Mouse (Mus musculus) hindbrain, embryonic 10.5 days (tissue): ENCODE measurements around the gene Ehd1. TPM values are rescaled to one million over a fixed set of nuclear protein-coding genes. Genes with fewer than 3 reads are reported as not detected.

Experiments used
- DNase-seq: peaks from one replicate; pipeline ENCODE4 v3.0.0-alpha.2; 2017; ENCODE audit warnings: low spot score
- H3K27ac ChIP-seq: fragments of 300-500 bp; sonication (generic); 2 replicates; pipeline ENCODE4 v1.5.1; 2016; ENCODE audit warnings: mild to moderate bottlenecking, moderate library complexity
- H3K27me3 ChIP-seq: fragments of 300-500 bp; sonication (generic); 2 replicates; pipeline ENCODE4 v1.6.1; 2016; ENCODE audit warnings: mild to moderate bottlenecking; ENCODE audit not compliant: poor library complexity, insufficient read depth, severe bottlenecking
- H3K36me3 ChIP-seq: fragments of 300-500 bp; sonication (generic); 2 replicates; pipeline ENCODE4 v1.6.1; 2016; ENCODE audit warnings: mild to moderate bottlenecking, moderate library complexity
- H3K4me1 ChIP-seq: fragments of 300-500 bp; sonication (generic); replicated peaks from 2 replicates; pipeline ENCODE4 v1.6.1; 2016; ENCODE audit warnings: mild to moderate bottlenecking
- H3K4me3 ChIP-seq: fragments of 300-500 bp; sonication (generic); 2 replicates; pipeline ENCODE4 v1.5.1; 2016; ENCODE audit warnings: mild to moderate bottlenecking, moderate library complexity
- H3K9me3 ChIP-seq: fragments of 300-500 bp; sonication (generic); 2 replicates; pipeline ENCODE4 v1.6.1; 2016; ENCODE audit warnings: mild to moderate bottlenecking, moderate library complexity
- WGBS: fragments of 180-500 bp; shearing (Covaris S2); methylation state at CpG from one replicate; pipeline ENCODE4 v1.1.7; 2016; 5-methylcytosine and 5-hydroxymethylcytosine counted together
- polyA plus RNA-seq: library from polyadenylated mRNA; unstranded; fragments of >200 nt; fragmentation: Nextera tagmentation; extraction: Ambion mirVana; gene quantifications from 2 replicates; pipeline ENCODE4 v1.2.1, GENCODE M21; 2016

The Ehd1 gene
- polyA plus RNA-seq, 1 experiment from 2014 or later, result 103 TPM

GRCm38 (mm10) chr19:6264200-6264599 is 12.3 kb upstream of the Ehd1 start:
- H3K4me3 ChIP-seq, result no peak overlapping the region
- 0 out of 2 replicates have a peak, but pooled peaks cover 4% of the 10 kb centered on the region for H3K4me1 ChIP-seq
- WGBS, result 84% methylated on average over 9 of the region's 9 CpGs
- peaks cover 3% of the 10 kb centered on the region; the same call in 1 of the 2 replicates for H3K27me3 ChIP-seq
- H3K36me3 ChIP-seq, result peaks cover 37% of the 10 kb centered on the region
- no peaks in the 10 kb centered on the region for H3K9me3 ChIP-seq
- no peak for DNase-seq
- no peak overlapping the region for H3K27ac ChIP-seq

- Histone ChIP-seq H3K4me1 (0 out of 2 replicates have a peak, but pooled peaks cover 4% of the 10 kb centered on the region), H3K27me3 (peaks cover 3% of the 10 kb centered on the region; the same call in 1 of the 2 replicates), H3K27ac (no peak overlapping the region), H3K4me3 (no peak overlapping the region), H3K36me3 (peaks cover 31% of the 10 kb centered on the region), H3K9me3 (no peaks in the 10 kb centered on the region)
- 84% methylated on average over 8 of the region's 8 CpGs for WGBS
- no peak for DNase-seq
Measured at GRCm38 (mm10) chr19:6264945-6265344, 11.6 kb upstream of the Ehd1 start.

- WGBS, result 62% methylated on average over 6 of the region's 6 CpGs
- H3K27me3 ChIP-seq, result peaks cover 3% of the 10 kb centered on the region; the same call in 1 of the 2 replicates
- H3K4me3 ChIP-seq, result no peak overlapping the region
- H3K9me3 ChIP-seq, result no peaks in the 10 kb centered on the region
- no peak overlapping the region for H3K27ac ChIP-seq
- no peak for DNase-seq
- H3K36me3 ChIP-seq, result peaks cover 23% of the 10 kb centered on the region
- peaks cover 6% of the 10 kb centered on the region; the same call in 1 of the 2 replicates for H3K4me1 ChIP-seq
Measured at GRCm38 (mm10) chr19:6265727-6266182, 10.8 kb upstream of the Ehd1 start.

GRCm38 (mm10) chr19:6267306-6268169 is 9.0 kb upstream of the Ehd1 start:
- H3K4me1 ChIP-seq, result peaks cover 11% of the 10 kb centered on the region
- H3K36me3 ChIP-seq, result peaks cover 5% of the 10 kb centered on the region
- WGBS, result 77% methylated on average over 11 of the region's 11 CpGs
- no peak overlapping the region for H3K4me3 ChIP-seq
- H3K27ac ChIP-seq, result 0 out of 2 replicates have a peak overlapping the region, but pooled peaks have one; percentile 45
- no peaks in the 10 kb centered on the region for H3K9me3 ChIP-seq
- H3K27me3 ChIP-seq, result peaks cover 3% of the 10 kb centered on the region; the same call in 1 of the 2 replicates
- DNase-seq, result no peak

- Histone ChIP-seq H3K36me3 (0 out of 2 replicates have a peak, but pooled peaks cover under 1% of the 10 kb centered on the region), H3K9me3 (no peaks in the 10 kb centered on the region), H3K4me1 (peaks cover 11% of the 10 kb centered on the region), H3K4me3 (no peak overlapping the region), H3K27ac (0 out of 2 replicates have a peak overlapping the region, but pooled peaks have one; percentile 45), H3K27me3 (peaks cover 3% of the 10 kb centered on the region; the same call in 1 of the 2 replicates)
- 16% methylated on average over 8 of the region's 8 CpGs for WGBS
- peak; percentile 87 for DNase-seq
Measured at GRCm38 (mm10) chr19:6268170-6268528, 8.4 kb upstream of the Ehd1 start.

- H3K4me3 ChIP-seq, result no peak overlapping the region
- WGBS, result 83% methylated on average over 7 of the region's 7 CpGs
- DNase-seq, result no peak
Measured at GRCm38 (mm10) chr19:6268670-6269132, 7.8 kb upstream of the Ehd1 start.

GRCm38 (mm10) chr19:6269798-6270475 is 6.6 kb upstream of the Ehd1 start:
- no peak overlapping the region for H3K27ac ChIP-seq
- H3K4me1 ChIP-seq, result peaks cover 12% of the 10 kb centered on the region
- no peaks in the 10 kb centered on the region for H3K9me3 ChIP-seq
- no peaks in the 10 kb centered on the region for H3K36me3 ChIP-seq
- H3K27me3 ChIP-seq, result peaks cover 3% of the 10 kb centered on the region; the same call in 1 of the 2 replicates
- H3K4me3 ChIP-seq, result no peak overlapping the region
- WGBS, result 84% methylated on average over 8 of the region's 8 CpGs
- no peak for DNase-seq

More at GRCm38 (mm10) chr19:6268670-6269132, 7.8 kb upstream of the Ehd1 start:
- Histone ChIP-seq H3K4me1 (peaks cover 11% of the 10 kb centered on the region), H3K36me3 (no peaks in the 10 kb centered on the region), H3K9me3 (no peaks in the 10 kb centered on the region), H3K27me3 (peaks cover 3% of the 10 kb centered on the region; the same call in 1 of the 2 replicates), H3K27ac (no peak overlapping the region)

GRCm38 (mm10) chr19:6270661-6271060 is 5.9 kb upstream of the Ehd1 start:
- H3K27me3 ChIP-seq, result peaks cover 3% of the 10 kb centered on the region; the same call in 1 of the 2 replicates
- no peak overlapping the region for H3K27ac ChIP-seq
- H3K4me3 ChIP-seq, result 0 out of 2 replicates have a peak overlapping the region, but pooled peaks have one; percentile 18
- 63% methylated on average over 9 of the region's 9 CpGs for WGBS
- no peaks in the 10 kb centered on the region for H3K36me3 ChIP-seq
- peaks cover 19% of the 10 kb centered on the region for H3K4me1 ChIP-seq
- H3K9me3 ChIP-seq, result no peaks in the 10 kb centered on the region
- DNase-seq, result no peak

- Histone ChIP-seq H3K4me3 (0 out of 2 replicates have a peak overlapping the region, but pooled peaks have one; percentile 18), H3K27me3 (peaks cover 3% of the 10 kb centered on the region; the same call in 1 of the 2 replicates), H3K27ac (no peak overlapping the region), H3K4me1 (peaks cover 25% of the 10 kb centered on the region), H3K9me3 (no peaks in the 10 kb centered on the region), H3K36me3 (no peaks in the 10 kb centered on the region)
- 30% methylated on average over 8 of the region's 8 CpGs for WGBS
- DNase-seq, result no peak
Measured at GRCm38 (mm10) chr19:6271206-6271605, 5.3 kb upstream of the Ehd1 start.

- Histone ChIP-seq H3K9me3 (no peaks in the 10 kb centered on the region), H3K27me3 (peaks cover 3% of the 10 kb centered on the region; the same call in 1 of the 2 replicates), H3K36me3 (no peaks in the 10 kb centered on the region), H3K4me1 (peaks cover 29% of the 10 kb centered on the region), H3K4me3 (no peak overlapping the region), H3K27ac (no peak overlapping the region)
- DNase-seq, result no peak
- WGBS, result 70% methylated on average over 7 of the region's 7 CpGs
Measured at GRCm38 (mm10) chr19:6272053-6272452, 4.5 kb upstream of the Ehd1 start.

GRCm38 (mm10) chr19:6272738-6273137 is 3.8 kb upstream of the Ehd1 start:
- no peak overlapping the region for H3K27ac ChIP-seq
- H3K27me3 ChIP-seq, result peaks cover 2% of the 10 kb centered on the region; the same call in 1 of the 2 replicates
- H3K4me3 ChIP-seq, result no peak overlapping the region
- 90% methylated on average over 4 of the region's 4 CpGs for WGBS
- peaks cover 35% of the 10 kb centered on the region for H3K4me1 ChIP-seq
- H3K36me3 ChIP-seq, result no peaks in the 10 kb centered on the region
- no peaks in the 10 kb centered on the region for H3K9me3 ChIP-seq
- no peak for DNase-seq

GRCm38 (mm10) chr19:6273592-6273991 is 2.9 kb upstream of the Ehd1 start:
- DNase-seq, result no peak
- Histone ChIP-seq H3K4me3 (no peak overlapping the region), H3K36me3 (no peaks in the 10 kb centered on the region), H3K27ac (no peak overlapping the region), H3K27me3 (no peaks in the 10 kb centered on the region; the same call in 1 of the 2 replicates), H3K9me3 (no peaks in the 10 kb centered on the region), H3K4me1 (peaks cover 40% of the 10 kb centered on the region)
- WGBS, result 89% methylated on average over 4 of the region's 4 CpGs
